Mouse (Mus musculus): ENCODE data around the gene Tnfaip6. TPM values are rescaled to one million over a fixed set of nuclear protein-coding genes. Genes with fewer than 3 reads are reported as not detected.
A peak's percentile ranks its signal among the peaks of the same experiment; 100 is the strongest.
"Not testable (repeated sequence)": the region's sequence is repeated elsewhere in the genome, so short reads cannot be mapped to it uniquely, and the experiment has no call there.

The Tnfaip6 gene
- 3.6 and 3.7 TPM in 2 replicates for polyA plus RNA-seq (2014; fragmentation: Nextera tagmentation; extraction: Ambion mirVana)

DNA sequence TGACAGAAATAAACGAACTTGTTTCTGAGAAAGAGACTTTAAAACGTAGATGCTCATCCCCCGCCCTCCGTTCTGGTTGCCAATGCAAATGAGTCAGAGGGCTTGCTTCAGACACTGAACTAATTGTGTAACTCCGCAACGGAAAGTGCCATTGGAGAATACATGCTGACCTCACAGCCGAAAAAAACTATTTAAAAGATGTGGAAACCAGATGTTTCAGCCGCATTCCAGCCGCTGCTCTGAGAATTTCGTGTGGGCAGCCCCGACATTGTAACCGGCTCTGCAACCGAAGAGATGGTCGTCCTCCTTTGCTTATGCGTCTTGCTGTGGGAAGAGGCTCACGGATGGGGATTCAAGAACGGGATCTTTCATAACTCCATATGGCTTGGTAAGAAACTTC is at the start of gene Tnfaip6:
Tnfaip6 (plus strand) TSS at position 128 of the 400 bp plus-strand sequence.
- H3K9me3 ChIP-seq (ENCODE audit: control insufficient read depth, low read depth, low read length), result no peaks in the 10 kb centered on the region
- peak within 1 kb of the TSS; percentile 18; the same call in 1 of the 2 replicates for H3K9ac ChIP-seq (replicated peaks; ENCODE audit: low read depth, low read length)
- WGBS, result under 1% methylated on average over 17 of the region's 17 CpGs
- H3K27ac ChIP-seq (ENCODE audit: low read length), result no peak within 1 kb of the TSS
- ATAC-seq (ENCODE audit: insufficient number of reproducible peaks, insufficient read depth, low FRiP score, low read depth), result peak; percentile 37; the same call in 1 of the 2 replicates
- H3K4me2 ChIP-seq (replicated peaks; ENCODE audit: low read depth, low read length), result peak within 1 kb of the TSS; percentile 48
- H3K27me3 ChIP-seq (ENCODE audit: control insufficient read depth, insufficient read depth, low read length), result no peaks in the 10 kb centered on the region
- no peaks in the 10 kb centered on the region for H3K4me1 ChIP-seq (ENCODE audit: control insufficient read depth, insufficient read depth, low read length)
- no peaks in the 10 kb centered on the region for H3K36me3 ChIP-seq (ENCODE audit: control insufficient read depth, insufficient read depth, low read length)
- peak within 1 kb of the TSS; percentile 39 for H3K4me3 ChIP-seq (ENCODE audit: low read depth, low read length)

DNA sequence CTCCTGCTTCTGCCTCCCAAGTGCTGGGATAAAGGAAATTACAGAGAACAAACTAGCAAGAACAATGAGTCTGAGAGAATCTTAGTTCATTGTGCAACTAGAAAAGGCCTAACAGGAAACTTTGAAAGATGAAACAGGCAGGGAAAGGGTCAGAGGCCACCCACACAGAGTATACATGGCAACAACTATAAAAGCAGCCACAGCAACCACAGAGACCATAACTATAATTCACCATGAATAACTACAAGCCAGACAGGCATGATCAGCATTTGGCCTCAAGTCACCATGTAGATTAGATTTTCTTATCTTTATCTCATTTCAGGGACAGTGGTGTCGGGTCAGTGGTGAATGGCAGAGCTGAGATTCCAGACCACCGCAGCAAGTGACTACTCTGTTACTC is 48.2 kb upstream of the Tnfaip6 start:
- no peaks in the 10 kb centered on the region for H3K4me1 ChIP-seq (ENCODE audit: control insufficient read depth, insufficient read depth, low read length)
- no peaks in the 10 kb centered on the region for H3K36me3 ChIP-seq (ENCODE audit: control insufficient read depth, insufficient read depth, low read length)
- no peak overlapping the region for H3K9ac ChIP-seq (replicated peaks; ENCODE audit: low read depth, low read length)
- no peak overlapping the region for H3K27ac ChIP-seq (ENCODE audit: low read length)
- no peak for ATAC-seq (ENCODE audit: insufficient number of reproducible peaks, insufficient read depth, low FRiP score, low read depth)
- H3K4me3 ChIP-seq (ENCODE audit: low read depth, low read length), result no peak overlapping the region
- no peaks in the 10 kb centered on the region for H3K9me3 ChIP-seq (ENCODE audit: control insufficient read depth, low read depth, low read length)
- no peaks in the 10 kb centered on the region for H3K27me3 ChIP-seq (ENCODE audit: control insufficient read depth, insufficient read depth, low read length)
- 63% methylated on average over 2 of the region's 2 CpGs for WGBS
- no peak overlapping the region for H3K4me2 ChIP-seq (replicated peaks; ENCODE audit: low read depth, low read length)

DNA sequence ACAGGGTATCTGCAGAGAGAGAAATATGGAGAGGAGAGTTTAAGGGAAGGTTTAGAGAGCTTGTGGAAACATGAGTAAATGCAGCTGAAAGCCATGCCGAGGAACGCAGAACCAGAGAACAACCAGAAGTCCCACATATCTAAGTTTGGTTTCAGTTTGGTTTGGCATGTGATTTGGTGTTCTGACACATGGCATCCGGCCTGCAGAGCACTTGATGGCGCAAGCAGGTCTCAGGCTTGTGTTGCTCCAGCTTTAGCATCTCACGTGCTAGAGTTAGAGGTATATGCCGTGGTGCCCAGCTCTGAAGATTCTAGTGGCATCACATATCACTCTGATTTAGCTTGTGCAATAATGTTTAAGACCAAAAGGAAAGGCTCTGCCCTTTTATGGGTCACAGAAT is 46.4 kb upstream of the Tnfaip6 start:
- ATAC-seq (ENCODE audit: insufficient number of reproducible peaks, insufficient read depth, low FRiP score, low read depth), result no peak
- no peaks in the 10 kb centered on the region for H3K27me3 ChIP-seq (ENCODE audit: control insufficient read depth, insufficient read depth, low read length)
- 90% methylated on average over 6 of the region's 6 CpGs for WGBS

DNA sequence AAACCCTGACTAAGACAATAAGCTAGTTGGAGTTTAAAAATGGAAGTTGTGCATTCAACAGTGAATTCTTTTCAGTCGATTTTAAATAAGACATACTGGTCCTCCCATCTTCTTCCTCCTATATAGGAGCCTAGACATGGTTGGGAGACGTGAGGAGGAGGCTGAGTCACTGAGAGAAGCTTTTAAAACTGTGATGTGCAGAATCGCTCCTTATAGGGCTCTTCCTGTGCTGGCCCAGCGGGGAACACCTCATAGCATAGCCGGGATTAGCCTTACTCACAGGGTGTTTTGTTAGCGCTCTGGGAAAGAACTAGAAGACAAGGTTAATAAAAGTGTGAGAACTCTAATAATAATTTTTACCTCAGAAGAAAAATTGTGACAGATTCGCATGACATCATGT is 37.8 kb upstream of the Tnfaip6 start:
- ATAC-seq (ENCODE audit: insufficient number of reproducible peaks, insufficient read depth, low FRiP score, low read depth), result no peak
- Histone ChIP-seq H3K4me1 (ENCODE audit: control insufficient read depth, insufficient read depth, low read length) (no peaks in the 10 kb centered on the region), H3K4me3 (ENCODE audit: low read depth, low read length) (no peak overlapping the region), H3K27me3 (ENCODE audit: control insufficient read depth, insufficient read depth, low read length) (no peaks in the 10 kb centered on the region), H3K27ac (ENCODE audit: low read length) (no peak overlapping the region), H3K36me3 (ENCODE audit: control insufficient read depth, insufficient read depth, low read length) (no peaks in the 10 kb centered on the region), H3K9me3 (ENCODE audit: control insufficient read depth, low read depth, low read length) (no peaks in the 10 kb centered on the region), H3K4me2 (replicated peaks; ENCODE audit: low read depth, low read length) (no peak overlapping the region), H3K9ac (replicated peaks; ENCODE audit: low read depth, low read length) (no peak overlapping the region)
- 64% methylated on average over 7 of the region's 7 CpGs for WGBS

More for the DNA sequence above, 46.4 kb upstream of the Tnfaip6 start:
- no peak overlapping the region for H3K27ac ChIP-seq (ENCODE audit: low read length)
- no peak overlapping the region for H3K9ac ChIP-seq (replicated peaks; ENCODE audit: low read depth, low read length)
- no peaks in the 10 kb centered on the region for H3K36me3 ChIP-seq (ENCODE audit: control insufficient read depth, insufficient read depth, low read length)
- no peaks in the 10 kb centered on the region for H3K9me3 ChIP-seq (ENCODE audit: control insufficient read depth, low read depth, low read length)
- no peak overlapping the region for H3K4me3 ChIP-seq (ENCODE audit: low read depth, low read length)
- no peaks in the 10 kb centered on the region for H3K4me1 ChIP-seq (ENCODE audit: control insufficient read depth, insufficient read depth, low read length)
- no peak overlapping the region for H3K4me2 ChIP-seq (replicated peaks; ENCODE audit: low read depth, low read length)

DNA sequence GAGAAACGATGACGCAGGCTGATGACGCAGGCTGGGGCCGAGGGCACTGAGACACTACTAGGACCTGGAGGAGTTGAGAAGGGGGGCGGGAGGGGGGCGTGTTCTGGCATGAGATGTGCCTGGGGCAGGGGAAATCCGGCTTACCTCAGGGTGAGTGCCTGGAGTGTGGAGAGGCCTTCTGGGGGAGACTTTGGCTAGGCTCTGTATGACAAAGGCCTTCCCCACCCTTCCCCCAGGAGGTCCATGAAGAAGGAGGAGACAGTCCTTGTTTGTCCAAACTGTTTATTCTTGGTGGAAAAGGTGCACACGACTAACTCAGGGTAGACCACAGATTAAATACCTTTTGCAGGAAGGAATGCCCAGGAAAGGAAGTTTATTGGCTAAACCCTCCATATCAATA is 36.3 kb upstream of the Tnfaip6 start:
- no peak for ATAC-seq (ENCODE audit: insufficient number of reproducible peaks, insufficient read depth, low FRiP score, low read depth)
- Histone ChIP-seq H3K27ac (ENCODE audit: low read length) (no peak overlapping the region), H3K9ac (replicated peaks; ENCODE audit: low read depth, low read length) (no peak overlapping the region), H3K27me3 (ENCODE audit: control insufficient read depth, insufficient read depth, low read length) (no peaks in the 10 kb centered on the region), H3K4me1 (ENCODE audit: control insufficient read depth, insufficient read depth, low read length) (no peaks in the 10 kb centered on the region), H3K4me3 (ENCODE audit: low read depth, low read length) (no peak overlapping the region), H3K36me3 (ENCODE audit: control insufficient read depth, insufficient read depth, low read length) (no peaks in the 10 kb centered on the region), H3K9me3 (ENCODE audit: control insufficient read depth, low read depth, low read length) (no peaks in the 10 kb centered on the region), H3K4me2 (replicated peaks; ENCODE audit: low read depth, low read length) (no peak overlapping the region)
- whole genome bisulfite sequencing, result 85% methylated on average over 8 of the region's 8 CpGs

DNA sequence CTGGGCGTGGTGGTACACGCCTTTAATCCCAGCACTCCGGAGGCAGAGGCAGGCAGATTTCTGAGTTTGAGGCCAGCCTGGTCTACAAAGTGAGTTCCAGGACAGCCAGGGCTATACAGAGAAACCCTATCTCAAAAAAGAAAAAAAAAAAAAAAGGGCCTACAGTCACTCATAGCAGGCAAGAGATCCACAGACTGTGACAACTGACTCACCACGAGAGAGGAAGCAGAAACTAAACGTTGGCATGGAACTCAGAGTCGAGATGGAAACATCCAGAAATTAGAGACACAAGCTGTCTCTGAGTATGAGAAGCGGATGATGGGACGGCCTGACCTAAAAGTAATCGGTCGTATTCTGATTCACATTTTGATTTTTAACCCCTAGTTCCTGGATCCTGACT is 35.5 kb upstream of the Tnfaip6 start:
- 91% methylated on average over 10 of the region's 10 CpGs for WGBS

DNA sequence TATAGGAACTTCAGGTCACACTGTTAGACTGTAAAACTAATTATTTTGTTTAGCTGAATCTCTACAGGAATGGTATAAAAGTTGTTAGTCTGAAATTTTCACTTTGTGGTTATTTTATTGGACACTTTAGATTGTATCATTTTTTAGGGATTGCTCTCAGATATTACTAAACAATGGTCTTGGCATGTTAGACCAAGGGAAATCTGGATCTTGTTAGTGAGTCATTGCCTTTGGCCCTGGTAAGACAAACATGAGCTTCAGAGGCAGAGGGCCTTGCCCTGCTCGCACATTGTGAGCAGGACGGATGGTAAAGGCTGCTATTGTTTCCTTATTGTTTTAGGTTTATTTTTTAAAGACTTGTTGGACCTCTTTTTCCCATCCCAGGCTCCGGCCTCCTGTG is 31.4 kb upstream of the Tnfaip6 start:
- Histone ChIP-seq H3K9ac (replicated peaks; ENCODE audit: low read depth, low read length) (no peak overlapping the region), H3K27ac (ENCODE audit: low read length) (no peak overlapping the region), H3K36me3 (ENCODE audit: control insufficient read depth, insufficient read depth, low read length) (no peaks in the 10 kb centered on the region), H3K4me3 (ENCODE audit: low read depth, low read length) (no peak overlapping the region), H3K9me3 (ENCODE audit: control insufficient read depth, low read depth, low read length) (no peaks in the 10 kb centered on the region), H3K27me3 (ENCODE audit: control insufficient read depth, insufficient read depth, low read length) (no peaks in the 10 kb centered on the region), H3K4me1 (ENCODE audit: control insufficient read depth, insufficient read depth, low read length) (no peaks in the 10 kb centered on the region), H3K4me2 (replicated peaks; ENCODE audit: low read depth, low read length) (no peak overlapping the region)
- no peak for ATAC-seq (ENCODE audit: insufficient number of reproducible peaks, insufficient read depth, low FRiP score, low read depth)
- 62% methylated on average over 3 of the region's 3 CpGs for WGBS

More for the DNA sequence above, 35.5 kb upstream of the Tnfaip6 start:
- not testable (repeated sequence) for ATAC-seq (ENCODE audit: insufficient number of reproducible peaks, insufficient read depth, low FRiP score, low read depth); H3K4me3 ChIP-seq (ENCODE audit: low read depth, low read length); H3K9me3 ChIP-seq (ENCODE audit: control insufficient read depth, low read depth, low read length); H3K4me1 ChIP-seq (ENCODE audit: control insufficient read depth, insufficient read depth, low read length); H3K27me3 ChIP-seq (ENCODE audit: control insufficient read depth, insufficient read depth, low read length); H3K9ac ChIP-seq (replicated peaks; ENCODE audit: low read depth, low read length); H3K36me3 ChIP-seq (ENCODE audit: control insufficient read depth, insufficient read depth, low read length); H3K27ac ChIP-seq (ENCODE audit: low read length); H3K4me2 ChIP-seq (replicated peaks; ENCODE audit: low read depth, low read length)

DNA sequence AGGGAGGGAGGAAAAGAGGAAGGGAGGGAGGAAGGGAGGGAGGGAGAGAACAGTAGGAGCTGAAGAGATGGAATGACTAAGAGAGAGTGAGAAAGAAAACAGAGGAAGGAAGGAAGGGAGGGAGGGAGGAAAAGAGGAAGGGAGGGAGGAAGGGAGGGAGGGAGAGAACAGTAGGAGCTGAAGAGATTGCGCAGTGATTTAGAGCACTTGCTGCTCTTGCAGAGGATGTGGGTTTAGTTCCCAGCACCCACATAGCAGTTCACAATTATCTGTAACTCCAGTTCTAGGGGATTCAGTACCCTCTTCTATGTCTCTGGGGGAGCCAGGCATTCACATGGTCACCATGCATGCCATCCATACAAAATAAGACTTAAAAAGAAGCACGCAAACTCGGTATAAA is 26.0 kb upstream of the Tnfaip6 start:
- WGBS, result 87% methylated on average over 3 of the region's 3 CpGs
- ATAC-seq (ENCODE audit: insufficient number of reproducible peaks, insufficient read depth, low FRiP score, low read depth); H3K4me3 ChIP-seq (ENCODE audit: low read depth, low read length): not testable (repeated sequence)

DNA sequence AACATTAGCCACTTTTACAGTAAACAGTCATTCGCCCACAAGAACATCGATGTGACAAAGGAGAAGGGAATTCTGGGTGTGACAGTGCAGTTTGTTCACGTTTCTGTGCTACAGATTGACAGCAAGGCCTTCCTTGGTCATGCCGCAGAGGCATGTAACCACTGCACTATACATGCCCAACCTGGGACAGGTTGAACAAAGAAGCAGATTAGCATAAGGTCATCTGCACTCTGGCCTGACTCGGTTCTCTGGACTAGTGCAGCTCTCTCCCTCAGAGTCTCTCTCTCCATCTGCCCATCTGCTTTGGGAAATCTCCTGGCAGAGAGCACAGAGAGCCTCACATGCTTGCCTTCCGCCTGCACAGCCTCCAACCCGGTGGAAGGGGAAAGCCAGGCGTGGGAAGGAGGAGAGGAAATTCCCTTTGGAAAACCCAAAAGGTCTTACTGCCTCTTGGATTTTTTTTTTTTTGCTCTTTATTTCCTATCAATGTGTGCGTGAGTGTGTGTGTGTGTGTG is 24.4 kb upstream of the Tnfaip6 start:
- 70% methylated on average over 9 of the region's 9 CpGs for WGBS
- H3K4me3 ChIP-seq (ENCODE audit: low read depth, low read length), result no peak overlapping the region
- H3K9ac ChIP-seq (replicated peaks; ENCODE audit: low read depth, low read length), result no peak overlapping the region
- no peak overlapping the region for H3K4me2 ChIP-seq (replicated peaks; ENCODE audit: low read depth, low read length)
- no peaks in the 10 kb centered on the region for H3K9me3 ChIP-seq (ENCODE audit: control insufficient read depth, low read depth, low read length)
- no peaks in the 10 kb centered on the region for H3K36me3 ChIP-seq (ENCODE audit: control insufficient read depth, insufficient read depth, low read length)
- H3K4me1 ChIP-seq (ENCODE audit: control insufficient read depth, insufficient read depth, low read length), result 0 out of 2 replicates have a peak, but pooled peaks cover 3% of the 10 kb centered on the region
- no peak for ATAC-seq (ENCODE audit: insufficient number of reproducible peaks, insufficient read depth, low FRiP score, low read depth)
- no peaks in the 10 kb centered on the region for H3K27me3 ChIP-seq (ENCODE audit: control insufficient read depth, insufficient read depth, low read length)
- no peak overlapping the region for H3K27ac ChIP-seq (ENCODE audit: low read length)

More for the DNA sequence above, 26.0 kb upstream of the Tnfaip6 start:
- H3K27ac ChIP-seq (ENCODE audit: low read length); H3K9ac ChIP-seq (replicated peaks; ENCODE audit: low read depth, low read length); H3K4me2 ChIP-seq (replicated peaks; ENCODE audit: low read depth, low read length); H3K27me3 ChIP-seq (ENCODE audit: control insufficient read depth, insufficient read depth, low read length); H3K4me1 ChIP-seq (ENCODE audit: control insufficient read depth, insufficient read depth, low read length); H3K36me3 ChIP-seq (ENCODE audit: control insufficient read depth, insufficient read depth, low read length); H3K9me3 ChIP-seq (ENCODE audit: control insufficient read depth, low read depth, low read length): not testable (repeated sequence)
